Mouse (Mus musculus) stomach, postnatal 0 days (tissue): ENCODE measurements at regions not wholly inside any gene's neighbourhood (a gene's known extent, or its start where the extent isn't known, plus 50 kb on each side); places are given as distances from the start of the nearest gene placed in this dataset.

Experiments
- ATAC-seq: fragments of 200-750 bp; cut with Nextera tagmentation; 2 replicates; pipeline ENCODE4 v1.8.0; 2017; ENCODE audit not compliant: low FRiP score, low TSS enrichment
- DNase-seq: peaks from one replicate; pipeline ENCODE4 v3.0.0-alpha.2; 2016; ENCODE audit warnings: low spot score
- H3K27ac ChIP-seq: fragments of 300-500 bp; sonication (generic); replicated peaks from 2 replicates; pipeline ENCODE4 v1.5.1; 2014; ENCODE audit warnings: mild to moderate bottlenecking, control low read depth
- H3K27me3 ChIP-seq: fragments of 300-500 bp; sonication (generic); 2 replicates; pipeline ENCODE4 v1.6.1; 2014; ENCODE audit warnings: low read length; ENCODE audit not compliant: control insufficient read depth, insufficient read depth
- H3K36me3 ChIP-seq: fragments of 300-500 bp; sonication (generic); 2 replicates; pipeline ENCODE4 v1.6.1; 2014; ENCODE audit warnings: low read length, mixed read lengths; ENCODE audit not compliant: control insufficient read depth, insufficient read depth
- H3K4me1 ChIP-seq: fragments of 300-500 bp; sonication (generic); replicated peaks from 2 replicates; pipeline ENCODE4 v1.6.1; 2014; ENCODE audit warnings: antibody characterized with exemption; ENCODE audit not compliant: control insufficient read depth, insufficient read depth
- H3K4me2 ChIP-seq: fragments of 300-500 bp; sonication (generic); replicated peaks from 2 replicates; pipeline ENCODE4 v1.6.1; 2014; ENCODE audit warnings: low read depth, mild to moderate bottlenecking, control low read depth, moderate library complexity
- H3K4me3 ChIP-seq: fragments of 300-500 bp; sonication (generic); 2 replicates; pipeline ENCODE4 v1.5.1; 2014; ENCODE audit warnings: low read depth, low read length, control low read depth
- H3K9ac ChIP-seq: fragments of 300-500 bp; sonication (generic); 2 replicates; pipeline ENCODE4 v1.6.1; 2014; ENCODE audit warnings: mild to moderate bottlenecking, low read length, control low read depth, mixed read lengths
- H3K9me3 ChIP-seq: fragments of 300-500 bp; sonication (generic); 2 replicates; pipeline ENCODE4 v1.6.1; 2016; ENCODE audit warnings: low read length; ENCODE audit not compliant: control insufficient read depth
- CTCF ChIP-seq: IDR thresholded peaks from 2 replicates; pipeline ENCODE4 v1.5.1; 2016; ENCODE audit warnings: antibody characterized with exemption, low read depth, mild to moderate bottlenecking, moderate library complexity
- EP300 ChIP-seq: optimal IDR thresholded peaks from 2 replicates; pipeline ENCODE3; 2016; ENCODE audit warnings: antibody characterized with exemption
- WGBS: fragments of 180-500 bp; shearing (Covaris S2); extraction: QIAGEN DNeasy Blood & Tissue Kit; methylation state at CpG from one replicate; pipeline ENCODE4 v1.1.7; 2014; 5-methylcytosine and 5-hydroxymethylcytosine counted together

DNA sequence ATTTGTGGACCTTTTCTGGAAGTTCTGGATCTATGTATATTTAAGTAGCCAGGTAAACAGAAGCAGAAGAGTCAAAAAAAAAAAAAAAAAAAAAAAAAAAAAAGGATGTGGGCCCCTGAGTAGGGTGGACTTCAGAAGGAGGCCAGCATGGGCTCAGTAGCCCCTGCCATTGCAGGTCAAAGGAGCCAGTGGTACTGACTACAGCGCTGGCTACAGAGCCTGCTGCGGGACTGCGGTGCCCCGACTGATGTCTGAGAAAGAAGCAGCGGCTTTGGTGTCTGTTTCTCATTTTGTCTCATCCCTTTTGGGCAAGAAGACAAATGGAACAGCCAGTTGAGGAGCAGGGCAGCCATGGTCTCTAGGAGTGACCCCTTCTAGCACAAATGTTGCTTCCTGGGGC is 134.9 kb downstream of the Gm4791 start:
- H3K4me1 ChIP-seq: no peaks in the 10 kb centered on the region
- no peak overlapping the region for H3K4me2 ChIP-seq
- H3K27ac ChIP-seq: no peak overlapping the region
- no peak overlapping the region for H3K4me3 ChIP-seq
- no peaks in the 10 kb centered on the region for H3K9me3 ChIP-seq
- no peak for ATAC-seq
- H3K36me3 ChIP-seq: no peaks in the 10 kb centered on the region
- no peak for DNase-seq
- 88% methylated on average over 5 of the region's 5 CpGs for WGBS
- H3K9ac ChIP-seq: no peak overlapping the region
- no peaks in the 10 kb centered on the region for H3K27me3 ChIP-seq
- TF ChIP-seq EP300: no peak
- TF ChIP-seq CTCF: no peak

DNA sequence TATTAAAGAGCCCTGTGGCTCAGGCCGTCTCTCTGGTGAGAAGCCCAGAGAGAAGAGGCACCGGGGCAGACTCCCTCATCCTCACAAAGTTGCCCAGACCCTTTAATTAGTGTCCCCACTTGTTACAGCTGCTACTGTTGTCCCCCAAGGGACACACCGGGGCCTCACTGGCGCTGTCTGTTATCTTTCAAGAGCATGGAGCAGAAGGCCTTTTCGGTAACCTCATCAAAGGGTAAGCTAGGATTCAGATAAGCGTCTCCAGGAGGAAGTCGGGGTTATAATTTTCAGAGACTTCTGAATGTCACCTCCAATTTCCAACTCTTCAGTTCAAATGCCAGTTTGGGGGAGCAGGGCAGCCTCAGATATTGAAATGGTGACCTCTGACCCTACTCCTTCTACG is 135.3 kb downstream of the Gm4791 start:
- TF ChIP-seq EP300 (no peak), CTCF (no peak)
- Histone ChIP-seq H3K4me3 (no peak overlapping the region), H3K4me1 (no peaks in the 10 kb centered on the region), H3K9ac (no peak overlapping the region), H3K36me3 (no peaks in the 10 kb centered on the region), H3K9me3 (no peaks in the 10 kb centered on the region), H3K4me2 (no peak overlapping the region), H3K27me3 (no peaks in the 10 kb centered on the region), H3K27ac (no peak overlapping the region)
- 77% methylated on average over 8 of the region's 8 CpGs for WGBS
- ATAC-seq: no peak
- DNase-seq: no peak

DNA sequence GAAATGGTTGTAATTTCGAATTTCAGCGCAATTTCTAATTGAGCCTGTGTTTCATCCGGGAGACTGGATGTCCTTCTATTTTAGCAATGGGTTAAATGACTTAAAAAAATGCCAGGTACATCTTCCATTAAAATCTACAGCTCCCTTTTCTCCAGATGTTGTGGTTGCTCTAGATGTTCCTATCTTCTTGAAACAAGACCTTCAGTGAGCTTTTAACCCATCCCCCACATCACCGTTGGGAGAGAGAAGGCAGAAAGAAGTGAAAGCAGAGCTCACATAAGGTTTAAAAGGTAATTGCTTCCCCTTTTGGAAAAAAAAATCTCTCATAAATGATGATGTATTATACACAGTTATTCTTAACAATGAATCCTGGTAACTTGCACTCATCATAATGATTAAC is 135.9 kb downstream of the Gm4791 start:
- no peaks in the 10 kb centered on the region for H3K36me3 ChIP-seq
- H3K9me3 ChIP-seq: no peaks in the 10 kb centered on the region
- H3K27ac ChIP-seq: no peak overlapping the region
- H3K9ac ChIP-seq: no peak overlapping the region
- H3K4me3 ChIP-seq: no peak overlapping the region
- TF ChIP-seq EP300 (no peak), CTCF (no peak)
- WGBS: 78% methylated on average over 4 of the region's 4 CpGs
- no peaks in the 10 kb centered on the region for H3K4me1 ChIP-seq
- ATAC-seq (no peak), DNase-seq (no peak)
- H3K4me2 ChIP-seq: no peak overlapping the region
- H3K27me3 ChIP-seq: no peaks in the 10 kb centered on the region

DNA sequence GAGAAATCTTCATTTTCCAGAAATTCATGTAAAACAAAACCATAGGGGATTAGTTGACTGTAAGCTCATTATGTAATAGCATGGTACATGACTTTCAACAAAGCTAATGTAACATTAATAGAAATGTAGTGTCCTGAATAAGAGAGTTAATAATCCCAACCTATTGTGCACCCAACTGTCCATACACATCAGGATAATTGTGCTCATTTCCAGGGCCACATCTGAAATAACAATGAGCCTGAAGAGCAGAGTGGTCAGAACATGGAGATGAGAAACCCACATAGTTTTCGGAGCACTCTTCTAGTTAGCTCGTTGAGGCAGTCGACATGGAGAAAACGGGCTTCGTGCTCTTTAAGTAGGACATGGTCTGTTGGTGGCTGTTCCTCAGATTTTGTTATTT is 138.1 kb downstream of the Gm4791 start:
- H3K36me3 ChIP-seq: no peaks in the 10 kb centered on the region
- no peak overlapping the region for H3K4me2 ChIP-seq
- no peaks in the 10 kb centered on the region for H3K4me1 ChIP-seq
- no peak overlapping the region for H3K9ac ChIP-seq
- H3K9me3 ChIP-seq: no peaks in the 10 kb centered on the region
- no peak overlapping the region for H3K27ac ChIP-seq
- DNase-seq (no peak), ATAC-seq (no peak)
- no peaks in the 10 kb centered on the region for H3K27me3 ChIP-seq
- WGBS: 92% methylated on average over 5 of the region's 5 CpGs
- TF ChIP-seq EP300: no peak
- TF ChIP-seq CTCF: no peak
- no peak overlapping the region for H3K4me3 ChIP-seq

DNA sequence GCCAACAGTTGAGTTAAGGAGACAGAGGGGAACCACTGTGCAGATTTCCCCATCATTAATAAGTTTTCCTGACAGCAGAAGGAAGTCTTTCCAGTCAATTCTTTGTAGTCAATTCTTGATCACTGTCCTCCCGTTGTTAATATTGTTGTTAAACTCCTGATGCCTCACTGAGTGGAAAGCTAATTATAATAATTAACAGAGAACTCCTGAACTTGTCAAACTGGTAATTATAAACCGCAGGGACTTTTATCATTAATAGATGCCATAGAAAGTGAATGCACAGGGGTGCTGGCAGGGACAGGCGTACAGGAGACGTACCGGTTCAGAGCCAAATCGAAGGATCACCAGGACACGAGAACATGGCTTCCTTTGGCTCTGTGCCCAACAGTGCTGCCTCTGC is 154.9 kb downstream of the Gm4791 start:
- DNase-seq: no peak
- TF ChIP-seq EP300: no peak
- no peak for TF ChIP-seq CTCF
- Histone ChIP-seq H3K4me3 (no peak overlapping the region), H3K27ac (no peak overlapping the region), H3K4me2 (no peak overlapping the region), H3K27me3 (no peaks in the 10 kb centered on the region), H3K9me3 (no peaks in the 10 kb centered on the region), H3K4me1 (no peaks in the 10 kb centered on the region), H3K36me3 (no peaks in the 10 kb centered on the region), H3K9ac (no peak overlapping the region)
- WGBS: 82% methylated on average over 7 of the region's 7 CpGs
- no peak for ATAC-seq

DNA sequence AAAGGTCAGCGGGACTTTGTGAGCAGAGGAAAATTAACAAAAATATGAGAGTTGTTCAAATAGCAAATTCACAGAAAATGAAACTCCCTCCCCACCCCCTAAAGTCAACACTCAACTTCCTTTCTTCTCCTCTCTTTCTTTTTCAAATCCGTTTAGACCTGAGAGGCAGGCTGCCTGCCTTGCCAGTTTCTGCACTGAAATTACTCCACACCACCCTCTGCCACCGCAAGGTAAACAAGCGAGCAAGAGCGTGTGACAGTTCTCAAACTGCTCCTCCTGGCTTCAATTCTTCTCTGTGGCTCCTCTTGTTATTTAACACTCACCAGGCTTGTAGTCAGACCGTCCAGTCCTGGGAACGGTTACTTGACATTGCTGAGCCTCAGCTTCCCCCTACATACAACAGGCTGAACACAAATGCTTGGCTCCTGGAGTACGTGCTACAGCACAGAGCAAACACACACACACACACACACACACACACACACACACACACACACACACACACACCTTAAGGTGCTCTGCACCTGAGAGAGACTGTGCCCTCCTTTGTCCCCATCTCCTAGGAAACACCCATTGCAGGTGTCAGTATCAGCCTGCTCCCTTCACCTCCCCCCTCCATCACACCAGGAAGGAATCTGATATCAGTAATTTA is 167.1 kb downstream of the Gm4791 start:
- H3K27ac ChIP-seq: no peak overlapping the region
- ATAC-seq: peak; percentile 70; the same call in 1 of the 2 replicates
- peak; percentile 47 for DNase-seq

More for the DNA sequence above, 167.1 kb downstream of the Gm4791 start:
- no peaks in the 10 kb centered on the region for H3K36me3 ChIP-seq
- H3K4me3 ChIP-seq: no peak overlapping the region; the same call in 1 of the 2 replicates
- H3K4me2 ChIP-seq: peak overlapping the region; percentile 32
- no peak overlapping the region for H3K9ac ChIP-seq
- H3K27me3 ChIP-seq: no peaks in the 10 kb centered on the region
- peak; percentile 14; the same call in 1 of the 2 replicates for TF ChIP-seq CTCF
- no peak for TF ChIP-seq EP300
- H3K9me3 ChIP-seq: no peaks in the 10 kb centered on the region
- WGBS: 26% methylated on average over 8 of the region's 8 CpGs
- no peaks in the 10 kb centered on the region for H3K4me1 ChIP-seq
